Mouse (Mus musculus) heart, embryonic 12.5 days (tissue): ENCODE results near the gene Homer1. TPM values are rescaled to one million over a fixed set of nuclear protein-coding genes. Genes with fewer than 3 reads are reported as not detected.

ENCODE experiments used
- ATAC-seq: fragments of 200-750 bp; cut with Nextera tagmentation; 2 replicates; pipeline ENCODE4 v1.8.0; 2017; ENCODE audit warnings: moderate TSS enrichment, moderate library complexity; ENCODE audit not compliant: insufficient number of reproducible peaks, low FRiP score
- H3K27ac ChIP-seq: fragments of 300-500 bp; sonication (generic); 2 replicates; pipeline ENCODE4 v1.5.1; 2016; ENCODE audit warnings: mild to moderate bottlenecking, moderate library complexity; ENCODE audit not compliant: poor library complexity, severe bottlenecking
- H3K27me3 ChIP-seq: fragments of 300-500 bp; sonication (generic); replicated peaks from 2 replicates; pipeline ENCODE4 v1.6.1; 2016; ENCODE audit warnings: mild to moderate bottlenecking, moderate library complexity
- H3K36me3 ChIP-seq: fragments of 300-500 bp; sonication (generic); 2 replicates; pipeline ENCODE4 v1.6.1; 2016; ENCODE audit warnings: mild to moderate bottlenecking, moderate library complexity
- H3K4me1 ChIP-seq: fragments of 300-500 bp; sonication (generic); replicated peaks from 2 replicates; pipeline ENCODE4 v1.6.1; 2016; ENCODE audit warnings: mild to moderate bottlenecking
- H3K4me2 ChIP-seq: fragments of 300-500 bp; sonication (generic); 2 replicates; pipeline ENCODE4 v1.6.1; 2016; ENCODE audit warnings: mild to moderate bottlenecking, moderate library complexity
- H3K4me3 ChIP-seq: fragments of 300-500 bp; sonication (generic); 2 replicates; pipeline ENCODE4 v1.5.1; 2016; ENCODE audit warnings: mild to moderate bottlenecking
- H3K9ac ChIP-seq: fragments of 300-500 bp; sonication (generic); 2 replicates; pipeline ENCODE4 v1.6.1; 2016; ENCODE audit warnings: mild to moderate bottlenecking, moderate library complexity
- H3K9me3 ChIP-seq: fragments of 300-500 bp; sonication (generic); replicated peaks from 2 replicates; pipeline ENCODE4 v1.6.1; 2016; ENCODE audit warnings: mild to moderate bottlenecking, moderate library complexity
- WGBS: fragments of 180-500 bp; shearing (Covaris S2); methylation state at CpG from one replicate; pipeline ENCODE4 v1.1.7; 2016; 5-methylcytosine and 5-hydroxymethylcytosine counted together
- polyA plus RNA-seq: library from polyadenylated mRNA; unstranded; fragments of >200 nt; fragmentation: Nextera tagmentation; extraction: Ambion mirVana; gene quantifications from 2 replicates; pipeline ENCODE4 v1.2.1, GENCODE M21; 2016

The Homer1 gene
- polyA plus RNA-seq, 1 experiment from 2014 or later: 23.5 TPM

- WGBS: 83% methylated on average over 1 of the region's 1 CpGs
- H3K4me1 ChIP-seq: peaks cover 14% of the 10 kb centered on the region
- H3K4me2 ChIP-seq: no peak overlapping the region
- H3K27ac ChIP-seq: no peak overlapping the region
- no peaks in the 10 kb centered on the region for H3K9me3 ChIP-seq
- no peak for ATAC-seq
- H3K36me3 ChIP-seq: peaks cover 5% of the 10 kb centered on the region
- no peaks in the 10 kb centered on the region for H3K27me3 ChIP-seq
- H3K4me3 ChIP-seq: no peak overlapping the region
- no peak overlapping the region for H3K9ac ChIP-seq
Observed at GRCm38 (mm10) chr13:93378493-93378892, 79.1 kb downstream of the Homer1 start.

- H3K27ac ChIP-seq: peak overlapping the region; percentile 51; the same call in 1 of the 2 replicates
- H3K9ac ChIP-seq: no peak overlapping the region
Observed at GRCm38 (mm10) chr13:93380399-93381063, 81.1 kb downstream of the Homer1 start.

GRCm38 (mm10) chr13:93381301-93381700 lies 81.9 kb downstream of the Homer1 start:
- ATAC-seq: peak; percentile 90
- Histone ChIP-seq H3K9ac (no peak overlapping the region), H3K4me3 (no peak overlapping the region), H3K27me3 (no peaks in the 10 kb centered on the region), H3K4me1 (peaks cover 22% of the 10 kb centered on the region), H3K4me2 (no peak overlapping the region), H3K36me3 (no peaks in the 10 kb centered on the region), H3K27ac (peak overlapping the region; percentile 33; the same call in 1 of the 2 replicates), H3K9me3 (no peaks in the 10 kb centered on the region)
- WGBS: 43% methylated on average over 1 of the region's 1 CpGs

More at GRCm38 (mm10) chr13:93380399-93381063, 81.1 kb downstream of the Homer1 start:
- ATAC-seq: peak; percentile 59; the same call in 1 of the 2 replicates
- no peaks in the 10 kb centered on the region for H3K36me3 ChIP-seq
- H3K27me3 ChIP-seq: no peaks in the 10 kb centered on the region
- 62% methylated on average over 8 of the region's 8 CpGs for WGBS
- H3K4me3 ChIP-seq: no peak overlapping the region
- no peaks in the 10 kb centered on the region for H3K9me3 ChIP-seq
- H3K4me2 ChIP-seq: no peak overlapping the region
- H3K4me1 ChIP-seq: peaks cover 22% of the 10 kb centered on the region

- peaks cover 3% of the 10 kb centered on the region; the same call in 1 of the 2 replicates for H3K36me3 ChIP-seq
- H3K4me2 ChIP-seq: no peak overlapping the region
- ATAC-seq: no peak
- H3K4me3 ChIP-seq: no peak overlapping the region
- H3K27ac ChIP-seq: no peak overlapping the region
- peaks cover 22% of the 10 kb centered on the region for H3K4me1 ChIP-seq
- 79% methylated on average over 5 of the region's 5 CpGs for WGBS
- H3K9me3 ChIP-seq: no peaks in the 10 kb centered on the region
- H3K27me3 ChIP-seq: no peaks in the 10 kb centered on the region
- H3K9ac ChIP-seq: no peak overlapping the region
Observed at GRCm38 (mm10) chr13:93383092-93383491, 83.7 kb downstream of the Homer1 start.

GRCm38 (mm10) chr13:93383620-93384019 lies 84.2 kb downstream of the Homer1 start:
- H3K9me3 ChIP-seq: no peaks in the 10 kb centered on the region
- ATAC-seq: no peak
- no peak overlapping the region for H3K27ac ChIP-seq
- H3K4me3 ChIP-seq: no peak overlapping the region
- no peak overlapping the region for H3K9ac ChIP-seq
- peaks cover 3% of the 10 kb centered on the region; the same call in 1 of the 2 replicates for H3K36me3 ChIP-seq
- 90% methylated on average over 2 of the region's 2 CpGs for WGBS
- H3K4me2 ChIP-seq: no peak overlapping the region
- H3K4me1 ChIP-seq: peaks cover 23% of the 10 kb centered on the region
- H3K27me3 ChIP-seq: no peaks in the 10 kb centered on the region

- Histone ChIP-seq H3K27me3 (no peaks in the 10 kb centered on the region), H3K4me2 (no peak overlapping the region), H3K9me3 (no peaks in the 10 kb centered on the region), H3K9ac (no peak overlapping the region), H3K27ac (no peak overlapping the region), H3K36me3 (peaks cover 3% of the 10 kb centered on the region; the same call in 1 of the 2 replicates), H3K4me1 (peaks cover 29% of the 10 kb centered on the region), H3K4me3 (no peak overlapping the region)
- no peak for ATAC-seq
- WGBS: 60% methylated on average over 1 of the region's 1 CpGs
Observed at GRCm38 (mm10) chr13:93384481-93384880, 85.0 kb downstream of the Homer1 start.

GRCm38 (mm10) chr13:93385147-93385546 lies 85.7 kb downstream of the Homer1 start:
- peaks cover 29% of the 10 kb centered on the region for H3K4me1 ChIP-seq
- H3K4me3 ChIP-seq: no peak overlapping the region
- WGBS: 74% methylated on average over 1 of the region's 1 CpGs
- peaks cover 3% of the 10 kb centered on the region; the same call in 1 of the 2 replicates for H3K36me3 ChIP-seq
- no peaks in the 10 kb centered on the region for H3K9me3 ChIP-seq
- no peak overlapping the region for H3K4me2 ChIP-seq
- no peak for ATAC-seq
- no peaks in the 10 kb centered on the region for H3K27me3 ChIP-seq
- H3K9ac ChIP-seq: no peak overlapping the region
- H3K27ac ChIP-seq: no peak overlapping the region

GRCm38 (mm10) chr13:93387440-93387839 lies 88.0 kb downstream of the Homer1 start:
- 93% methylated on average over 5 of the region's 5 CpGs for WGBS
- H3K9me3 ChIP-seq: no peaks in the 10 kb centered on the region

GRCm38 (mm10) chr13:93388594-93389241 lies 89.3 kb downstream of the Homer1 start:
- Histone ChIP-seq H3K36me3 (peaks cover 18% of the 10 kb centered on the region), H3K27ac (peak overlapping the region; percentile 77), H3K4me2 (no peak overlapping the region), H3K4me3 (no peak overlapping the region), H3K4me1 (peaks cover 17% of the 10 kb centered on the region), H3K9ac (no peak overlapping the region; the same call in 1 of the 2 replicates), H3K27me3 (no peaks in the 10 kb centered on the region), H3K9me3 (no peaks in the 10 kb centered on the region)
- peak; percentile 66; the same call in 1 of the 2 replicates for ATAC-seq
- 60% methylated on average over 7 of the region's 7 CpGs for WGBS

More at GRCm38 (mm10) chr13:93387440-93387839, 88.0 kb downstream of the Homer1 start:
- Histone ChIP-seq H3K27ac (no peak overlapping the region), H3K4me1 (peaks cover 24% of the 10 kb centered on the region), H3K36me3 (peaks cover 12% of the 10 kb centered on the region), H3K4me2 (no peak overlapping the region), H3K27me3 (no peaks in the 10 kb centered on the region), H3K9ac (no peak overlapping the region), H3K4me3 (no peak overlapping the region)
- no peak for ATAC-seq

GRCm38 (mm10) chr13:93389242-93389625 lies 89.8 kb downstream of the Homer1 start:
- Histone ChIP-seq H3K4me3 (no peak overlapping the region), H3K9ac (no peak overlapping the region), H3K27ac (peak overlapping the region; percentile 55), H3K36me3 (peaks cover 23% of the 10 kb centered on the region), H3K4me2 (no peak overlapping the region), H3K9me3 (no peaks in the 10 kb centered on the region), H3K4me1 (peaks cover 16% of the 10 kb centered on the region), H3K27me3 (no peaks in the 10 kb centered on the region)
- 28% methylated on average over 2 of the region's 2 CpGs for WGBS
- peak; percentile 81 for ATAC-seq

GRCm38 (mm10) chr13:93399710-93400216 lies 100.3 kb downstream of the Homer1 start:
- Histone ChIP-seq H3K4me2 (no peak overlapping the region), H3K9me3 (no peaks in the 10 kb centered on the region), H3K4me3 (no peak overlapping the region), H3K36me3 (peaks cover 31% of the 10 kb centered on the region), H3K9ac (no peak overlapping the region), H3K27me3 (no peaks in the 10 kb centered on the region), H3K4me1 (peaks cover 3% of the 10 kb centered on the region; the same call in 1 of the 2 replicates), H3K27ac (peak overlapping the region; percentile 90)
- peak; percentile 76 for ATAC-seq
- 41% methylated on average over 5 of the region's 5 CpGs for WGBS
